Mouse (Mus musculus) E14TG2a.4 (cell line): ENCODE measurements around the gene Rapgef1.

ENCODE experiments used
- CTCF ChIP-seq: conservative IDR thresholded peaks from 2 replicates; pipeline ENCODE4 v1.5.1; 2014; ENCODE audit warnings: low read length
- POU5F1 ChIP-seq: IDR thresholded peaks from 2 replicates; pipeline ENCODE4 v1.6.1; 2014; ENCODE audit warnings: low read length, borderline replicate concordance

DNA sequence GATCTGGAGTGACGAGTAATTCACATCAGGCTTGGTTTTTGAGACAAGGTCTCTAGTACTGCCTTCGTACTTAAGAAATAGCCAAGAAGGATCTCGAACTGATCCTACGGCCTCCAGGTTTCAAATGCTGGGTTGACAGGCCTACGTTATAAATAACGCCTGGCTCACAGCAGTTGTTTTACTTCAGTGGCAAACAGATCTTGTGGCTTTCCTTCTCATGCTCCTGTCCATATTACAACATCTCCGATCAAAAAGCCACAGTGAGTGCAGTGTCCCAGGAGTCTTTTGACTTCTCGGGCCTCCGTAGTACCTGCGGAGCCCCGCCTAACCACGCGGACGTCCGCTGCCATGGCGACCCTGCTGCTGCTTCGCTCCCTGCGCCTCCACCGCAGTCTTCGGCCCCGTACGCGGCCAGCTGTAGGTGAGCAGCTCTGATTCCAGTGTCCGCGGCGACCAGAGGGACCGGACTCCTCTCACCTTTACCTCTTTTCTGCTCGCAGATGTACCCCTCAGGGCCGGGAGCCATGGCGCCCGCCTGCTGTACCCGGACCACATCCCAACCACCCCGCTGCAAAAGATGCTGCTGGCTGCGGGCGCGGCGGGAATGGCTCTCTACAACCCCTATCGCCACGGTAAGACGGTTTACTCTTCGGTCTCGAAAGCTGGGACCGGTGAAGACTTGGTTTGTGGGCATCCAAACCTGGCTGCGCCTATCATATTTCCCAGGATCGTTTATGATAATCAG lies 168.6 kb downstream of the Rapgef1 start, which contains the start of gene Trub2:
- no peak for TF ChIP-seq CTCF
- no peak for TF ChIP-seq POU5F1
